Mouse (Mus musculus): ENCODE data around the gene Mrpl17. TPM values are rescaled to one million over a fixed set of nuclear protein-coding genes. Genes with fewer than 3 reads are reported as not detected.

The Mrpl17 gene
- polyA plus RNA-seq, 1 experiment from 2014 or later: 394 TPM

DNA sequence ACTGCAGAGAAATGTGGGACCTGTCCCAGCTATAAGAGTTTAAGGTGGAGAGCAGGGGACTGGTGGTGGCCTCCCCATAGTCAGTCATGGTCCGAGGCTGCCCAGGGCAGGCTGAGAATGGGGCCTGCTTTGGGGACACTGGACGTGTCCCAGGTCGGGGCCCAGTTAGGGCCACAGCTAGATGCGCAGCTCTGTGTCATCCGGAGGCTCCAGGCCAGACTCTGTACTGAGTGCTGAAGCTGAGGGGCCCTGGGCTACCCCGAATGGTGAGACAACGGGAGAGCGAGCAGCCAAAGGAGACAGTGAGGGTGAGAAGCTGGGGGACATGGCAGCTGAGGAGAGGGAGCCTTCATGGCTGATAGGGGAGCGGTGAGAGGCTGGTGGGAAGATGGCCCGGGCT lies 57.6 kb downstream of the Mrpl17 start:
- Histone ChIP-seq H3K36me3 (ENCODE audit: control insufficient read depth, insufficient read depth, low read length) (peaks cover 7% of the 10 kb centered on the region), H3K4me3 (ENCODE audit: low read length) (no peak overlapping the region), H3K4me1 (ENCODE audit: control insufficient read depth, insufficient read depth, low read length) (peaks cover 12% of the 10 kb centered on the region), H3K27me3 (replicated peaks; ENCODE audit: control insufficient read depth, insufficient read depth, low read length) (no peaks in the 10 kb centered on the region), H3K27ac (ENCODE audit: low read length) (no peak overlapping the region), H3K9me3 (ENCODE audit: control insufficient read depth, low read length) (no peaks in the 10 kb centered on the region), H3K9ac (ENCODE audit: low read depth, low read length) (no peak overlapping the region), H3K4me2 (ENCODE audit: low read depth, low read length) (no peak overlapping the region)
- 90% methylated on average over 10 of the region's 10 CpGs for WGBS
- ATAC-seq: no peak

Other genes with a start within 250 kb of the Mrpl17 start
- 29.2 and 35.2 TPM in 2 replicates for gene Apbb1, start 229.4 kb downstream of the Mrpl17 start, polyA plus RNA-seq (2015; fragmentation: Nextera tagmentation; extraction: Ambion mirVana)
- 3.0 and 7.5 TPM in 2 replicates for gene Hpx, start 211.0 kb downstream of the Mrpl17 start, polyA plus RNA-seq (2015; fragmentation: Nextera tagmentation; extraction: Ambion mirVana)
- gene Trim3, start 177.5 kb downstream of the Mrpl17 start, polyA plus RNA-seq (2015; fragmentation: Nextera tagmentation; extraction: Ambion mirVana): 18.0 and 19.1 TPM in 2 replicates
- gene Timm10b, start 171.0 kb downstream of the Mrpl17 start, polyA plus RNA-seq (2015; fragmentation: Nextera tagmentation; extraction: Ambion mirVana): 188 and 200 TPM in 2 replicates
- gene Arfip2, start 170.7 kb downstream of the Mrpl17 start, polyA plus RNA-seq (2015; fragmentation: Nextera tagmentation; extraction: Ambion mirVana): 69.9 and 74.7 TPM in 2 replicates
- 27.7 and 34.6 TPM in 2 replicates for gene Gm45799, start 170.5 kb downstream of the Mrpl17 start, polyA plus RNA-seq (2015; fragmentation: Nextera tagmentation; extraction: Ambion mirVana)
- gene Dnhd1, start 160.3 kb downstream of the Mrpl17 start, polyA plus RNA-seq (2015; fragmentation: Nextera tagmentation; extraction: Ambion mirVana): 0.59 and 1.1 TPM in 2 replicates
- gene Ilk, start 74.5 kb downstream of the Mrpl17 start, polyA plus RNA-seq (2015; fragmentation: Nextera tagmentation; extraction: Ambion mirVana): 317 and 323 TPM in 2 replicates
- gene Rrp8, start 73.7 kb downstream of the Mrpl17 start, polyA plus RNA-seq (2015; fragmentation: Nextera tagmentation; extraction: Ambion mirVana): 26.2 and 32.6 TPM in 2 replicates
- 114 and 119 TPM in 2 replicates for gene Taf10, start 66.7 kb downstream of the Mrpl17 start, polyA plus RNA-seq (2015; fragmentation: Nextera tagmentation; extraction: Ambion mirVana)
- gene Tpp1, start 58.9 kb downstream of the Mrpl17 start, polyA plus RNA-seq (2015; fragmentation: Nextera tagmentation; extraction: Ambion mirVana): 152 and 191 TPM in 2 replicates
- gene Dchs1, start 23.4 kb downstream of the Mrpl17 start, polyA plus RNA-seq (2015; fragmentation: Nextera tagmentation; extraction: Ambion mirVana): 4.9 and 5.2 TPM in 2 replicates
- gene Gm4070, start 142.9 kb upstream of the Mrpl17 start, polyA plus RNA-seq (2015; fragmentation: Nextera tagmentation; extraction: Ambion mirVana): 0.50 and 0.55 TPM in 2 replicates

Data from intestine, embryonic 16.5 days (tissue).